Mouse (Mus musculus) CH12.LX (cell line): ENCODE measurements around the gene Ldlrad3. TPM values are rescaled to one million over a fixed set of nuclear protein-coding genes. Genes with fewer than 3 reads are reported as not detected.

ENCODE experiments used
- DNase-seq: peaks from one replicate; pipeline ENCODE4 v3.0.0-alpha.2; 2013; ENCODE audit errors: extremely low read depth
- H3K27ac ChIP-seq: 2 replicates; pipeline ENCODE4 v1.5.1; 2012; ENCODE audit warnings: low read depth, mild to moderate bottlenecking, control low read depth, moderate library complexity; ENCODE audit not compliant: insufficient read depth
- H3K27me3 ChIP-seq: replicated peaks from 2 replicates; pipeline ENCODE3; 2012; ENCODE audit warnings: inconsistent platforms
- H3K36me3 ChIP-seq, 2 experiments: replicated peaks in 1 of 2; 2 replicates each; pipeline versions ENCODE3 to v1.6.1; 2012; ENCODE audit warnings: inconsistent platforms in 1 of 2, low read length in 1 of 2, mild to moderate bottlenecking in 1 of 2, mixed read lengths in 1 of 2, moderate library complexity in 1 of 2; ENCODE audit not compliant: control insufficient read depth in 1 of 2, insufficient read depth in 1 of 2
- H3K4me1 ChIP-seq, 2 experiments: 2 replicates each; pipeline ENCODE4 v1.6.1; 2012; ENCODE audit warnings: inconsistent platforms in 1 of 2, moderate library complexity in 1 of 2; ENCODE audit not compliant: insufficient read depth in 2 of 2, control insufficient read depth in 1 of 2
- H3K4me2 ChIP-seq: 2 replicates; pipeline ENCODE4 v1.6.1; 2012; ENCODE audit warnings: low read depth, mild to moderate bottlenecking, control low read depth; ENCODE audit not compliant: poor library complexity, insufficient read depth, severe bottlenecking
- H3K4me3 ChIP-seq, 3 experiments: fragments of 150-350 bp in 1 of 3; sonication (generic) in 1 of 3; replicated peaks in 1 of 3; 2 replicates each; pipeline versions ENCODE3 to v1.5.1; 2011 to 2012; ENCODE audit warnings: low read depth in 2 of 3, low read length in 2 of 3, mild to moderate bottlenecking in 2 of 3, moderate library complexity in 2 of 3, control low read depth in 1 of 3, improper control_type of control experiment in 1 of 3, inconsistent platforms in 1 of 3, mixed read lengths in 1 of 3; ENCODE audit not compliant: poor library complexity in 1 of 3
- H3K79me2 ChIP-seq: replicated peaks from 2 replicates; pipeline ENCODE4 v1.6.1; 2012; ENCODE audit warnings: mild to moderate bottlenecking, moderate library complexity; ENCODE audit not compliant: control insufficient read depth, poor library complexity, insufficient read depth, severe bottlenecking; ENCODE audit errors: extremely low read depth
- H3K9ac ChIP-seq: 2 replicates; pipeline ENCODE4 v1.6.1; 2012; ENCODE audit warnings: low read depth, mild to moderate bottlenecking, control low read depth, moderate library complexity; ENCODE audit not compliant: insufficient read depth
- H3K9me3 ChIP-seq: replicated peaks from 2 replicates; pipeline ENCODE3; 2012; ENCODE audit warnings: low read length, inconsistent platforms, mixed read lengths
- BHLHE40 ChIP-seq: IDR thresholded peaks from 2 replicates; pipeline ENCODE4 v1.6.1; 2011; ENCODE audit warnings: mild to moderate bottlenecking, low read depth, low read length, improper control_type of control experiment
- CHD2 ChIP-seq: IDR thresholded peaks from 2 replicates; pipeline ENCODE4 v1.6.1; 2011; ENCODE audit warnings: low read length, improper control_type of control experiment
- E2F4 ChIP-seq: IDR thresholded peaks from 2 replicates; pipeline ENCODE4 v1.6.1; 2011; ENCODE audit warnings: low read depth, low read length, improper control_type of control experiment; ENCODE audit not compliant: insufficient replicate concordance
- ELF1 ChIP-seq: IDR thresholded peaks from 2 replicates; pipeline ENCODE4 v1.6.1; 2014; ENCODE audit warnings: low read depth, mild to moderate bottlenecking, inconsistent platforms, low read length, improper control_type of control experiment
- IRF4 ChIP-seq: IDR thresholded peaks from 2 replicates; pipeline ENCODE4 v1.6.1; 2014; ENCODE audit warnings: low read depth, mild to moderate bottlenecking, inconsistent platforms, low read length, improper control_type of control experiment
- MAFK ChIP-seq: IDR thresholded peaks from 2 replicates; pipeline ENCODE4 v1.6.1; 2011; ENCODE audit warnings: low read length, improper control_type of control experiment; ENCODE audit not compliant: insufficient replicate concordance
- MYC ChIP-seq: IDR thresholded peaks from 2 replicates; pipeline ENCODE4 v1.6.1; 2011; ENCODE audit warnings: low read depth, mild to moderate bottlenecking, improper control_type of control experiment, low read length
- NELFE ChIP-seq: IDR thresholded peaks from 2 replicates; pipeline ENCODE4 v1.6.1; 2011; ENCODE audit warnings: low read depth, low read length, improper control_type of control experiment
- NRF1 ChIP-seq: IDR thresholded peaks from 2 replicates; pipeline ENCODE4 v1.6.1; 2014; ENCODE audit warnings: low read depth, mild to moderate bottlenecking, inconsistent platforms, low read length, improper control_type of control experiment, moderate library complexity
- POLR2A ChIP-seq: IDR thresholded peaks from 2 replicates; pipeline ENCODE4 v1.6.1; 2011; ENCODE audit warnings: low read depth, mild to moderate bottlenecking, improper control_type of control experiment, low read length
- RAD21 ChIP-seq: IDR thresholded peaks from 2 replicates; pipeline ENCODE4 v1.6.1; 2011; ENCODE audit warnings: low read depth, mild to moderate bottlenecking, low read length, improper control_type of control experiment, moderate library complexity
- RCOR1 ChIP-seq: conservative IDR thresholded peaks from 2 replicates; pipeline ENCODE4 v1.6.1; 2012; ENCODE audit warnings: low read depth, mild to moderate bottlenecking, inconsistent platforms, low read length, improper control_type of control experiment
- TBP ChIP-seq: conservative IDR thresholded peaks from 2 replicates; pipeline ENCODE4 v1.6.1; 2011; ENCODE audit warnings: low read depth, low read length, improper control_type of control experiment
- TCF12 ChIP-seq: IDR thresholded peaks from 2 replicates; pipeline ENCODE4 v1.6.1; 2014; ENCODE audit warnings: low read depth, mild to moderate bottlenecking, inconsistent platforms, low read length, improper control_type of control experiment
- UBTF ChIP-seq: IDR thresholded peaks from 2 replicates; pipeline ENCODE4 v1.6.1; 2012; ENCODE audit warnings: low read depth, mild to moderate bottlenecking, inconsistent platforms, low read length, improper control_type of control experiment, moderate library complexity
- USF1 ChIP-seq: IDR thresholded peaks from 2 replicates; pipeline ENCODE4 v1.6.1; 2014; ENCODE audit warnings: low read depth, mild to moderate bottlenecking, inconsistent platforms, low read length, improper control_type of control experiment
- USF2 ChIP-seq: conservative IDR thresholded peaks from 2 replicates; pipeline ENCODE4 v1.6.1; 2011; ENCODE audit warnings: low read depth, low read length, improper control_type of control experiment
- ZMIZ1 ChIP-seq: IDR thresholded peaks from 2 replicates; pipeline ENCODE4 v1.6.1; 2012; ENCODE audit warnings: low read depth, mild to moderate bottlenecking, inconsistent platforms, low read length, improper control_type of control experiment
- ZNF384 ChIP-seq: IDR thresholded peaks from 2 replicates; pipeline ENCODE4 v1.6.1; 2012; ENCODE audit warnings: low read depth, low read length, improper control_type of control experiment, inconsistent platforms
- dilution Hi-C: fragments of 300-500 bp; cut with MboI; formaldehyde crosslinking; loops from 2 replicates; pipeline ENCODE4 v1.14.3; 2020; ENCODE audit warnings: low sequenced_read_pairs; ENCODE audit not compliant: extremely low pct_unique_long_range_greater_than_20kb, extremely low pct_ligation_motif_present
- in situ Hi-C: fragments of 300-500 bp; cut with MboI; formaldehyde crosslinking; loops from 3 replicates; pipeline ENCODE4 v1.14.3; 2019; ENCODE audit warnings: low sequenced_read_pairs, low pct_ligation_motif_present, low pct_unique_long_range_greater_than_20kb, mixed read lengths
- polyA plus RNA-seq: library from polyadenylated mRNA; unstranded; fragments of >175 nt; gene quantifications from 2 replicates; pipeline ENCODE4 v1.2.1, GENCODE M21; 2012; ENCODE audit warnings: low read depth; ENCODE audit not compliant: insufficient read length
- total RNA-seq, 2 experiments: library from RNA; depleted of rRNA; stranded (reverse); fragments of 300-350 nt in 1 of 2; fragments of >200 nt in 1 of 2; gene quantifications; 2 replicates each; pipeline ENCODE4 v1.2.3; 2012 to 2014

Ldlrad3 gene
- total and polyA plus RNA-seq, 3 experiments, result 0.30 to 2.7 (median 2.1) TPM

DNA sequence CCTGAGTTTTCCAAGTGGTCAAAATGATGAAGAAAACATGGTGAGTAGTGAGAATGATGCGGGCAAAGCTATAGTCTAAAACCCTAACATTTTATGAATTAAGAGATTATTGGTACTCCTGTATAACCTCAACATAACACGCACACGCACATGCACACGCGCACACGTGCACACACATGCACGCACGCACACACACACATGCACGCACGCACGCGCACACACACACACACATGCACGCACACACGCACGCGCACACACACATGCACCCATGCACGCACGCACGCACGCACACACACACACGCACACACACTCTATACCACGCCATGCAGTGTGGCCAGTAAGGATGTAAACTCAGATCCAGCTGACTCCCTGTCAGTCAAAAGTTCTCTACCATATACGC is 99.6 kb downstream of the Ldlrad3 start:
- TF ChIP-seq E2F4 (no peak), BHLHE40 (no peak), IRF4 (no peak), ZMIZ1 (no peak), UBTF (no peak), RCOR1 (no peak)
- Histone ChIP-seq H3K79me2 (no peaks in the 10 kb centered on the region), H3K9me3 (peaks cover 3% of the 10 kb centered on the region), H3K4me1 (peaks cover 0 to 5% of the 10 kb centered on the region in 2 experiments; a peak in 1 of 4 replicates), H3K36me3 (peaks cover 0 to 2% of the 10 kb centered on the region in 2 experiments), H3K9ac (no peak overlapping the region), H3K27ac (no peak overlapping the region), H3K27me3 (no peaks in the 10 kb centered on the region), H3K4me3 (no peak overlapping the region), H3K4me2 (no peak overlapping the region)
- in situ Hi-C loops, result loop anchor here (25.0 kb wide), 1 partner anchor 201 kb away; no protein-coding TSS in a partner anchor
- dilution Hi-C loops, result no loop called here
- no peak for DNase-seq

GRCm38 (mm10) chr2:102082782-102083181 is 103.4 kb downstream of the Ldlrad3 start:
- Histone ChIP-seq H3K9me3 (peaks cover 5% of the 10 kb centered on the region), H3K79me2 (no peaks in the 10 kb centered on the region), H3K4me2 (no peak overlapping the region), H3K9ac (no peak overlapping the region), H3K4me1 (peaks cover 0 to 5% of the 10 kb centered on the region in 2 experiments; a peak in 1 of 4 replicates), H3K27ac (no peak overlapping the region), H3K4me3 (no peak overlapping the region), H3K27me3 (no peaks in the 10 kb centered on the region), H3K36me3 (peaks cover 0 to 2% of the 10 kb centered on the region in 2 experiments)
- no peak for DNase-seq
- dilution Hi-C loops, result no loop called here
- in situ Hi-C loops, result loop anchor here (25.0 kb wide), 1 partner anchor 205 kb away; no protein-coding TSS in a partner anchor
- TF ChIP-seq NELFE (no peak), NRF1 (no peak), TBP (no peak), BHLHE40 (no peak), USF2 (no peak), ELF1 (no peak), ZNF384 (no peak), POLR2A (no peak), MAFK (no peak), ZMIZ1 (no peak), MYC (no peak), USF1 (no peak), TCF12 (no peak), CHD2 (no peak), RAD21 (no peak)
